Mouse (Mus musculus) heart, postnatal 0 days (tissue): ENCODE data around the gene Scaf1.

Experiments
- CTCF ChIP-seq: IDR thresholded peaks from 2 replicates; pipeline ENCODE4 v1.5.1; 2016; ENCODE audit warnings: antibody characterized with exemption, control low read depth, low read depth
- EP300 ChIP-seq: IDR thresholded peaks from 2 replicates; pipeline ENCODE4 v1.6.1; 2016; ENCODE audit warnings: antibody characterized with exemption, low read depth

GRCm38 (mm10) chr7:45024281-45025248 is 8.4 kb upstream of the Scaf1 start:
- TF ChIP-seq CTCF, result no peak
- no peak for TF ChIP-seq EP300
